9 mouse cellular contexts compared by ENCODE assay signal in the genomic region with DNA sequence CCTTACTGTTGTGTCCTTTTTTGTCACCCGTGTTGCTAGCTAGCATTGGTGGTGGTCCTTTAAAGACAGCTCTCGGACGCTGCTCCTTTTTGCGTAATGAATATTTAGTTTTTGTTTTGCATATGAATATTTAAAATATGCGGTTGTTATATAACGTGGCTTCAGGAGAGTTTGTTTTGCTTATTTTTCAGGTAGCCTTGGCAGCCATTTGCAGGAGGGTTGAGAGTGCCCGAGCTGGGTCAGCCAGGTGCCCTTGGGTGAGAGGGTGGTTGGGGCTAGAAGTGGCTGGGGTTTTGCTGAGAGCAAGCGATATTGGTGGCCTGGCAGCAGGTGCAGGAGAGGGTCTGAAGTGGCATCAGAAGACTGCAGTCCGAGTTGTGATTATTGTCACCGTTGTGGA. TPM values are rescaled to one million over a fixed set of nuclear protein-coding genes. Genes with fewer than 3 reads are reported as not detected.
DNase-seq lines count a peak whose midpoint lies in the region; ATAC-seq and TF ChIP-seq lines count a peak whose summit lies in the region.
"Had no signal": no experiment of that assay in that cellular context is flagged by ENCODE, and none has a peak within 500 bp of the region (broad histone marks: within the 10 kb centered on the region; RNA-seq: fewer than 3 reads in every experiment).

No protein-coding gene starts in this region.

- H3K4me2 ChIP-seq in heart, postnatal 0 days (ENCODE audit: low read depth, low read length), result peak overlapping the region; percentile 91

- H3K4me3 ChIP-seq in heart, postnatal 0 days (ENCODE audit: low read depth, low read length), result peak overlapping the region; percentile 81

- no peaks in the 10 kb centered on the region for H3K27me3 ChIP-seq in heart, postnatal 0 days (ENCODE audit: control insufficient read depth, insufficient read depth, low read length)

- 2% methylated on average over 10 of the region's 10 CpGs for WGBS in heart, postnatal 0 days

- peaks cover 33% of the 10 kb centered on the region for H3K36me3 ChIP-seq in heart, postnatal 0 days (replicated peaks; ENCODE audit: control insufficient read depth, insufficient read depth, low read length)

- no peak for ATAC-seq in heart, postnatal 0 days (ENCODE audit: insufficient read depth, low read depth)

- H3K9ac ChIP-seq in heart, postnatal 0 days (replicated peaks; ENCODE audit: low read depth, low read length), result peak overlapping the region; percentile 83

- peak; percentile 12 for DNase-seq in gastrocnemius, postnatal 10 days
- no peak for DNase-seq in gastrocnemius, adult 18-20 months (ENCODE audit: low spot score)
- peak; percentile 31 to 34 for DNase-seq in cerebellum, postnatal 10 days
- DNase-seq in heart, postnatal 0 days (ENCODE audit: low spot score), result peak; percentile 31
- DNase-seq in kidney, postnatal 36 days, result peak; percentile 65
- peak; percentile 10 for DNase-seq in mesoderm, embryonic 11.5 days (ENCODE audit: low read depth, low spot score)
- DNase-seq in layer of hippocampus, postnatal 14 days (ENCODE audit: low spot score in 2 of 2), result no peak
- no peak for DNase-seq in frontal cortex, postnatal 10 days (ENCODE audit: low spot score in 2 of 2)

- no peaks in the 10 kb centered on the region for H3K9me3 ChIP-seq in heart, postnatal 0 days (replicated peaks; ENCODE audit: control insufficient read depth, low read length)

- TF ChIP-seq EP300 in heart, postnatal 0 days (IDR thresholded peaks at IDR 0.05; ENCODE audit: low read depth), result no peak

- peak overlapping the region; percentile 97 for H3K27ac ChIP-seq in heart, postnatal 0 days (ENCODE audit: low read depth)

- TF ChIP-seq CTCF in heart, postnatal 0 days (IDR thresholded peaks at IDR 0.05; ENCODE audit: low read depth), result no peak

- H3K4me1 ChIP-seq in heart, postnatal 0 days (ENCODE audit: control insufficient read depth, insufficient read depth), result peaks cover 5% of the 10 kb centered on the region; the same call in 1 of the 2 replicates

RNA-seq across cellular contexts. Expression of gene Sod2, which starts 1.9 kb away (rescaled TPM):
- total RNA-seq in gastrocnemius, postnatal 10 days (2021), result 100 to 1,000 TPM; 245 to 294 TPM
- total RNA-seq in gastrocnemius, adult 18-20 months (2021), result 100 to 1,000 TPM; 418 to 433 TPM
- 925 and 977 TPM in 2 replicates for total RNA-seq in heart, postnatal 0 days (2014; rRNA removed; ENCODE audit: low replicate concordance)
- 951 and 954 TPM in 2 replicates for polyA plus RNA-seq in heart, postnatal 0 days (2015; fragmentation: Nextera tagmentation; extraction: Ambion mirVana)
- total RNA-seq in layer of hippocampus, postnatal 14 days (2021), result 100 to 1,000 TPM; 246 to 247 TPM

RNA-seq across cellular contexts. Expression of gene Wtap, which starts 14.6 kb away (rescaled TPM):
- total RNA-seq in gastrocnemius, postnatal 10 days (2021), result 10 to 100 TPM; 35.3 to 42.6 TPM
- total RNA-seq in gastrocnemius, adult 18-20 months (2021), result 10 to 100 TPM; 24.2 to 25.7 TPM
- total RNA-seq in heart, postnatal 0 days (2014; rRNA removed; ENCODE audit: low replicate concordance), result 39.6 and 41.4 TPM in 2 replicates
- polyA plus RNA-seq in heart, postnatal 0 days (2015; fragmentation: Nextera tagmentation; extraction: Ambion mirVana), result 71.1 and 72.2 TPM in 2 replicates
- total RNA-seq in layer of hippocampus, postnatal 14 days (2021), result 10 to 100 TPM; 53.2 to 54.3 TPM

RNA-seq across cellular contexts. Expression of gene Gpr31b, which starts 43.6 kb away (rescaled TPM):
- total RNA-seq in gastrocnemius, postnatal 10 days (2021), result not detected
- not detected for total RNA-seq in gastrocnemius, adult 18-20 months (2021)
- total RNA-seq in heart, postnatal 0 days (2014; rRNA removed; ENCODE audit: low replicate concordance), result not detected in 2 replicates
- polyA plus RNA-seq in heart, postnatal 0 days (2015; fragmentation: Nextera tagmentation; extraction: Ambion mirVana), result not detected in 2 replicates
- total RNA-seq in layer of hippocampus, postnatal 14 days (2021), result not detected
- total RNA-seq: neutrophil, adult 5-6 weeks had no signal

RNA-seq across cellular contexts. Expression of gene Acat2, which starts 48.0 kb away (rescaled TPM):
- 10 to 100 TPM; 11.8 to 12.0 TPM for total RNA-seq in gastrocnemius, postnatal 10 days (2021)
- total RNA-seq in gastrocnemius, adult 18-20 months (2021), result 1 to 10 TPM; 3.0 to 3.1 TPM
- total RNA-seq in heart, postnatal 0 days (2014; rRNA removed; ENCODE audit: low replicate concordance), result 14.3 and 16.1 TPM in 2 replicates
- polyA plus RNA-seq in heart, postnatal 0 days (2015; fragmentation: Nextera tagmentation; extraction: Ambion mirVana), result 13.3 and 14.8 TPM in 2 replicates
- 10 to 100 TPM; 82.4 to 85.9 TPM for total RNA-seq in layer of hippocampus, postnatal 14 days (2021)

RNA-seq across cellular contexts. Expression of gene Tcp10b, which starts 52.4 kb away (rescaled TPM):
- under 1 TPM; 0.26 to 0.61 TPM for total RNA-seq in gastrocnemius, postnatal 10 days (2021)
- total RNA-seq in gastrocnemius, adult 18-20 months (2021), result under 1 TPM; 0.25 to 0.38 TPM
- total RNA-seq in heart, postnatal 0 days (2014; rRNA removed; ENCODE audit: low replicate concordance), result 0.04 TPM in 1 of 2 replicates, not detected in the other
- polyA plus RNA-seq in heart, postnatal 0 days (2015; fragmentation: Nextera tagmentation; extraction: Ambion mirVana), result 0.25 TPM in 1 of 2 replicates, not detected in the other
- under 1 TPM; 0.60 to 0.83 TPM for total RNA-seq in layer of hippocampus, postnatal 14 days (2021)
- total RNA-seq: neutrophil, adult 5-6 weeks had no signal

Comparison
In these comparisons a context has a peak if more than half of its experiments do, and no peak if none do; other contexts are left out.
1. DNase-seq: peak in gastrocnemius, postnatal 10 days (single experiment), cerebellum, postnatal 10 days (2 of 2), heart, postnatal 0 days (single experiment), kidney, postnatal 36 days (2 of 2) and mesoderm, embryonic 11.5 days (single experiment); none in gastrocnemius, adult 18-20 months (single experiment), layer of hippocampus, postnatal 14 days (0 of 2) and frontal cortex, postnatal 10 days (0 of 2).